Mouse (Mus musculus) MEL (cell line): Measurements from ENCODE around the gene Chil4. TPM values are rescaled to one million over a fixed set of nuclear protein-coding genes. Genes with fewer than 3 reads are reported as not detected.

Source experiments
- DNase-seq: peaks from one replicate; pipeline ENCODE4 v3.0.0; 2011; ENCODE audit warnings: low read depth, low spot score
- H3K27ac ChIP-seq: 2 replicates; pipeline ENCODE4 v1.5.1; 2012; ENCODE audit warnings: low read depth, mild to moderate bottlenecking, control low read depth, low read length, moderate library complexity; ENCODE audit not compliant: control insufficient read depth
- H3K27me3 ChIP-seq, 2 experiments: fragments of 150-350 bp in 1 of 2; sonication (generic) in 1 of 2; 2 replicates each; pipeline ENCODE4 v1.6.1; 2012; ENCODE audit warnings: low read length in 2 of 2, mild to moderate bottlenecking in 2 of 2, improper control_type of control experiment in 1 of 2, moderate library complexity in 1 of 2; ENCODE audit not compliant: insufficient read depth in 2 of 2, control insufficient read depth in 1 of 2
- H3K36me3 ChIP-seq, 2 experiments: 2 replicates each; pipeline ENCODE4 v1.6.1; 2012 to 2014; ENCODE audit warnings: low read length in 2 of 2, improper control_type of control experiment in 1 of 2, inconsistent platforms in 1 of 2, mild to moderate bottlenecking in 1 of 2; ENCODE audit not compliant: insufficient read depth in 2 of 2, control insufficient read depth in 1 of 2
- H3K4me1 ChIP-seq, 2 experiments: fragments of 150-350 bp in 1 of 2; sonication (generic) in 1 of 2; 2 replicates each; pipeline ENCODE4 v1.6.1; 2012; ENCODE audit warnings: low read length in 2 of 2, improper control_type of control experiment in 1 of 2, mild to moderate bottlenecking in 1 of 2; ENCODE audit not compliant: insufficient read depth in 2 of 2, control insufficient read depth in 1 of 2
- H3K4me3 ChIP-seq, 2 experiments: fragments of 150-350 bp in 1 of 2; sonication (generic) in 1 of 2; 2 replicates each; pipeline ENCODE4 v1.5.1; 2012; ENCODE audit warnings: low read depth in 2 of 2, low read length in 2 of 2, mild to moderate bottlenecking in 2 of 2, moderate library complexity in 2 of 2, control low read depth in 1 of 2, improper control_type of control experiment in 1 of 2; ENCODE audit not compliant: control insufficient read depth in 1 of 2, insufficient read depth in 1 of 2
- H3K79me2 ChIP-seq: 2 replicates; pipeline ENCODE4 v1.6.1; 2012; ENCODE audit warnings: mild to moderate bottlenecking, low read length, moderate library complexity; ENCODE audit not compliant: control insufficient read depth, poor library complexity, insufficient read depth
- H3K9ac ChIP-seq: 2 replicates; pipeline ENCODE4 v1.6.1; 2012; ENCODE audit warnings: low read depth, mild to moderate bottlenecking, control low read depth, low read length, moderate library complexity; ENCODE audit not compliant: control insufficient read depth, poor library complexity, severe bottlenecking
- H3K9me3 ChIP-seq: fragments of 150-350 bp; sonication (generic); replicated peaks from 2 replicates; pipeline ENCODE4 v1.6.1; 2012; ENCODE audit warnings: mild to moderate bottlenecking, low read length, improper control_type of control experiment, moderate library complexity; ENCODE audit not compliant: insufficient read depth
- BHLHE40 ChIP-seq: IDR thresholded peaks from 2 replicates; pipeline ENCODE4 v1.6.1; 2012; ENCODE audit warnings: low read depth, mild to moderate bottlenecking, inconsistent platforms, low read length, improper control_type of control experiment, borderline replicate concordance
- CTCF ChIP-seq, 3 experiments: IDR thresholded peaks in 2 of 3; conservative IDR thresholded peaks in 1 of 3; 2 replicates each; pipeline ENCODE4 v1.5.1; 2011 to 2012; ENCODE audit warnings: low read length in 3 of 3, low read depth in 2 of 3, mild to moderate bottlenecking in 2 of 3, improper control_type of control experiment in 1 of 3, inconsistent platforms in 1 of 3, mixed read lengths in 1 of 3, moderate library complexity in 1 of 3; ENCODE audit not compliant: control insufficient read depth in 1 of 3, insufficient read depth in 1 of 3, poor library complexity in 1 of 3, severe bottlenecking in 1 of 3
- ELF1 ChIP-seq: IDR thresholded peaks from 2 replicates; pipeline ENCODE4 v1.6.1; 2014; ENCODE audit warnings: low read depth, mild to moderate bottlenecking, inconsistent platforms, low read length, improper control_type of control experiment, moderate library complexity
- EP300 ChIP-seq, 2 experiments: IDR thresholded peaks; 2 replicates each; pipeline ENCODE4 v1.6.1; 2011; ENCODE audit warnings: improper control_type of control experiment in 2 of 2, low read length in 2 of 2, low read depth in 1 of 2, mild to moderate bottlenecking in 1 of 2
- GABPA ChIP-seq: IDR thresholded peaks from 2 replicates; pipeline ENCODE4 v1.6.1; 2012; ENCODE audit warnings: low read depth, mild to moderate bottlenecking, inconsistent platforms, low read length, improper control_type of control experiment, moderate library complexity
- HCFC1 ChIP-seq: IDR thresholded peaks from 2 replicates; pipeline ENCODE4 v1.6.1; 2012; ENCODE audit warnings: low read depth, mild to moderate bottlenecking, inconsistent platforms, low read length, improper control_type of control experiment, moderate library complexity
- JUND ChIP-seq: IDR thresholded peaks from 2 replicates; pipeline ENCODE4 v1.6.1; 2011; ENCODE audit warnings: low read depth, mild to moderate bottlenecking, improper control_type of control experiment, low read length
- KAT2A ChIP-seq: conservative IDR thresholded peaks from 2 replicates; pipeline ENCODE4 v1.6.1; 2012; ENCODE audit warnings: low read depth, low read length, improper control_type of control experiment, inconsistent platforms
- MAFK ChIP-seq: IDR thresholded peaks from 2 replicates; pipeline ENCODE4 v1.6.1; 2011; ENCODE audit warnings: low read depth, mild to moderate bottlenecking, low read length, improper control_type of control experiment, borderline replicate concordance
- MEF2A ChIP-seq: IDR thresholded peaks from 2 replicates; pipeline ENCODE4 v1.6.1; 2014; ENCODE audit warnings: low read depth, mild to moderate bottlenecking, inconsistent platforms, low read length, improper control_type of control experiment; ENCODE audit not compliant: poor library complexity, insufficient replicate concordance, severe bottlenecking; ENCODE audit errors: extremely low read depth
- MXI1 ChIP-seq: IDR thresholded peaks from 2 replicates; pipeline ENCODE4 v1.6.1; 2011; ENCODE audit warnings: mild to moderate bottlenecking, low read depth, low read length, improper control_type of control experiment
- MYC ChIP-seq: IDR thresholded peaks from 2 replicates; pipeline ENCODE4 v1.6.1; 2011; ENCODE audit warnings: low read depth, mild to moderate bottlenecking, low read length, improper control_type of control experiment, moderate library complexity
- NELFE ChIP-seq: IDR thresholded peaks from 2 replicates; pipeline ENCODE4 v1.6.1; 2011; ENCODE audit warnings: low read depth, low read length, improper control_type of control experiment
- POLR2AphosphoS2 ChIP-seq: IDR thresholded peaks from 2 replicates; pipeline ENCODE4 v1.6.1; 2011; ENCODE audit warnings: low read length, improper control_type of control experiment
- RAD21 ChIP-seq: IDR thresholded peaks from 2 replicates; pipeline ENCODE4 v1.6.1; 2011; ENCODE audit warnings: mild to moderate bottlenecking, low read depth, low read length, improper control_type of control experiment
- RCOR1 ChIP-seq: IDR thresholded peaks from 2 replicates; pipeline ENCODE4 v1.6.1; 2012; ENCODE audit warnings: low read depth, mild to moderate bottlenecking, inconsistent platforms, low read length, improper control_type of control experiment
- TCF12 ChIP-seq: IDR thresholded peaks from 2 replicates; pipeline ENCODE4 v1.6.1; 2014; ENCODE audit warnings: low read depth, mild to moderate bottlenecking, inconsistent platforms, low read length, improper control_type of control experiment, moderate library complexity
- UBTF ChIP-seq: IDR thresholded peaks from 2 replicates; pipeline ENCODE4 v1.6.1; 2012; ENCODE audit warnings: low read depth, mild to moderate bottlenecking, inconsistent platforms, low read length, improper control_type of control experiment, moderate library complexity, borderline replicate concordance; ENCODE audit not compliant: insufficient read depth
- ZC3H11A ChIP-seq: IDR thresholded peaks from 2 replicates; pipeline ENCODE4 v1.6.1; 2012; ENCODE audit warnings: low read depth, mild to moderate bottlenecking, inconsistent platforms, low read length, improper control_type of control experiment
- ZKSCAN1 ChIP-seq: IDR thresholded peaks from 2 replicates; pipeline ENCODE4 v1.6.1; 2012; ENCODE audit warnings: low read depth, mild to moderate bottlenecking, inconsistent platforms, low read length, improper control_type of control experiment, moderate library complexity
- polyA plus RNA-seq, 2 experiments: library from polyadenylated mRNA; stranded (reverse) in 1 of 2; unstranded in 1 of 2; fragments of >175 nt in 1 of 2; fragments of >200 nt in 1 of 2; gene quantifications; 2 replicates each; pipeline versions ENCODE4 v1.2.1 to v1.2.4; 2012; ENCODE audit warnings: low replicate concordance in 2 of 2, low read depth in 1 of 2; ENCODE audit not compliant: insufficient read length in 2 of 2, insufficient read depth in 1 of 2, missing spikeins in 1 of 2
- total RNA-seq: library from RNA; depleted of rRNA; stranded (reverse); fragments of 300-350 nt; gene quantifications from 2 replicates; pipeline ENCODE4 v1.2.3, GENCODE M21; 2012; rRNA removed

The Chil4 gene
- not detected in 2 replicates for total RNA-seq
- polyA plus RNA-seq = not detected

GRCm38 (mm10) chr3:106219407-106219806 lies at the start of gene Chil4:
Gene Chil4, minus strand, starts transcription at chr3:106219507.
- Histone ChIP-seq H3K27me3 (no peaks in the 10 kb centered on the region), H3K36me3 (no peaks in the 10 kb centered on the region), H3K4me3 (no peak within 1 kb of the TSS), H3K79me2 (no peaks in the 10 kb centered on the region), H3K4me1 (no peaks in the 10 kb centered on the region), H3K9ac (no peak within 1 kb of the TSS), H3K9me3 (no peaks in the 10 kb centered on the region), H3K27ac (no peak within 1 kb of the TSS)
- DNase-seq = no peak
- TF ChIP-seq KAT2A = no peak
- TF ChIP-seq ZKSCAN1 = no peak
- TF ChIP-seq JUND = no peak

- DNase-seq = no peak
- no peaks in the 10 kb centered on the region for H3K9me3 ChIP-seq
- TF ChIP-seq NELFE (no peak), RCOR1 (no peak), HCFC1 (no peak), EP300 (IDR thresholded peaks at IDR 0.05; ENCODE audit: low read depth in 1 of 2, low read length in 2 of 2) (no peak), ZC3H11A (no peak), MXI1 (no peak), KAT2A (no peak), MEF2A (no peak), GABPA (no peak), CTCF (IDR thresholded peaks at IDR 0.05 in 2 of 3, conservative IDR thresholded peaks at IDR 0.05 in 1 of 3; ENCODE audit: control insufficient read depth in 1 of 3, insufficient read depth in 1 of 3, low read depth in 2 of 3, low read length in 3 of 3, poor library complexity in 1 of 3, severe bottlenecking in 1 of 3) (no peak), MYC (no peak), JUND (no peak), UBTF (no peak), MAFK (no peak), BHLHE40 (no peak), ELF1 (no peak), POLR2AphosphoS2 (no peak), RAD21 (no peak), TCF12 (no peak)
- H3K4me1 ChIP-seq = no peaks in the 10 kb centered on the region
- no peaks in the 10 kb centered on the region for H3K27me3 ChIP-seq
- H3K27ac ChIP-seq = no peak overlapping the region
- no peak overlapping the region for H3K4me3 ChIP-seq
- no peak overlapping the region for H3K9ac ChIP-seq
- H3K36me3 ChIP-seq = no peaks in the 10 kb centered on the region
- H3K79me2 ChIP-seq = no peaks in the 10 kb centered on the region
These were observed 46.5 kb upstream of the Chil4 start for GRCm38 (mm10) chr3:106265854-106266253.
